Mouse (Mus musculus): ENCODE measurements around the gene Gm4756. TPM values are rescaled to one million over a fixed set of nuclear protein-coding genes. Genes with fewer than 3 reads are reported as not detected.

Gene Gm4756
- polyA plus RNA-seq, 1 experiment: 1.2 TPM

- Histone ChIP-seq H3K4me3 (replicated peaks; ENCODE audit: control insufficient read depth, low read depth, low read length) (no peak overlapping the region), H3K4me1 (ENCODE audit: control insufficient read depth, insufficient read depth, low read length) (no peaks in the 10 kb centered on the region), H3K27ac (ENCODE audit: control insufficient read depth, insufficient read depth, low read depth, low read length, poor library complexity) (no peak overlapping the region)
- WGBS: 76% methylated on average over 3 of the region's 3 CpGs
- TF ChIP-seq POLR2A (IDR thresholded peaks at IDR 0.05; ENCODE audit: borderline replicate concordance, control insufficient read depth, low read depth, low read length) (no peak), CTCF (IDR thresholded peaks at IDR 0.05; ENCODE audit: control insufficient read depth, insufficient read depth, low read length) (no peak)
Measured at GRCm38 (mm10) chr12:72582021-72582420, 67.4 kb downstream of the Gm4756 start.

DNA sequence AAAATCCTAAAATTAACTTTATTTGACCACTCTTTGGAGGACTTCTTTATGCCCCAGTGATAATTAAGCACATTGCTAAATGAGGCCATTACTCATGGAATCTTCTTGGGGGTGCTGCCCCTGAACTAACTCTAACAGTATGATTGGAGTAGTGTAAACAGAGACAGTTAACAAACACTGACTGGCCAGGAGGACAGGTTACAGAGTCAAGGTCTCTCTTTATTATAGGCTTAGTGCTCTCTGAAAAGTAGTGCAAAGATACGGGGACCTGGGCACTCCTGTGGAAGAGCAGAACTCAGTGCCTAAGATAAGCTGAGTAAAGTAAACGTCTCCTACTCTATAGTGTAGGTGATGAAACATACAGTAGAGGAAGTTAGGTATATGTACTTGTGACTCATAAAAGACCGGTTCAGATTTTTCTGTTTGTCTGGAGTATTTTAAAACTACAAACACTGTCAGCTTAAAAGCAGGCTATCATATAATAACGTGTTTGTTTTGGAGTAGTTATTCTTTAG is 85.1 kb downstream of the Gm4756 start:
- TF ChIP-seq POLR2A (IDR thresholded peaks at IDR 0.05; ENCODE audit: borderline replicate concordance, control insufficient read depth, low read depth, low read length): no peak
- no peak for TF ChIP-seq CTCF (IDR thresholded peaks at IDR 0.05; ENCODE audit: control insufficient read depth, insufficient read depth, low read length)
- H3K27ac ChIP-seq (ENCODE audit: control insufficient read depth, insufficient read depth, low read depth, low read length, poor library complexity): no peak overlapping the region
- 83% methylated on average over 4 of the region's 4 CpGs for WGBS
- no peaks in the 10 kb centered on the region; the same call in 1 of the 2 replicates for H3K4me1 ChIP-seq (ENCODE audit: control insufficient read depth, insufficient read depth, low read length)
- H3K4me3 ChIP-seq (replicated peaks; ENCODE audit: control insufficient read depth, low read depth, low read length): no peak overlapping the region

DNA sequence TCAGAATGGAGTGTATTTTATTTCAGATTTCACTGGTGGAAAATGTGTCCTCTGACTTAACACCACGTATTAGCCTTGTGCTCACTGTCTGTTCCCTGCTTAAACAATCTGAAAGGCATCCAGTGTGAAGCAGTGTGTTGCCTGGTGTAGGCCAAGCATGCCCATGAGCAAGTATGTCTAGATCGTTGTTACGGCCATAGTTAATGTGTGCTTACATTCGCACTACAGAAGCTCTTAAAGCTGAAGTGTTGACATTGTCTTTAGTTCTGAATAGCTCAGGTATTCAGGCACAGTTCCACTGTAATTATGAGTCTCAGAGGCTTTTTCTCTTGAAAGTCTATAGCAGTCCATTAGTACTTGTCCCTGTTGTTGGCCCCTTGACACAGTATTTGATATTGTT is 95.1 kb downstream of the Gm4756 start:
- H3K4me3 ChIP-seq (replicated peaks; ENCODE audit: control insufficient read depth, low read depth, low read length): no peak overlapping the region
- no peak overlapping the region for H3K27ac ChIP-seq (ENCODE audit: control insufficient read depth, insufficient read depth, low read depth, low read length, poor library complexity)
- no peaks in the 10 kb centered on the region for H3K4me1 ChIP-seq (ENCODE audit: control insufficient read depth, insufficient read depth, low read length)
- TF ChIP-seq POLR2A (IDR thresholded peaks at IDR 0.05; ENCODE audit: borderline replicate concordance, control insufficient read depth, low read depth, low read length) (no peak), CTCF (IDR thresholded peaks at IDR 0.05; ENCODE audit: control insufficient read depth, insufficient read depth, low read length) (no peak)
- WGBS: 86% methylated on average over 4 of the region's 4 CpGs

DNA sequence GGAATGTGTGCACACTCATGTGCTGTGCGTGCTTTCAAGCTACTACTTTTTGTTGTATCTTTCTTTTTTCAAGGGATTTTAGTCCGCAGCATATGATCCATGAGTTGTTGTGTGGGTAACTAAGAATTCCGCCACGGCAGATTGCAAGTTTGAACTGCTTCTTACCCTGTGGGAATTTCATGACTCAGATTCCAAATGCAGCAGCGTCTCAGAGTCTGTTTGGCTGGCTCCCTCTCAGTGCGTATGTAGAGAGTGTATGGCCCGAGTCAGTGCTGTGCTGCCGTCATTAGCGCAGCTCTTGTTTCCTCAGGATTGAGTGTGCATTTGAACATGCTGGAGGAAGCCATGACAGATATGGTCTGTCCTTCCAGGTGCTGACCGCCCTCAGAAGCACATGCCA is 110.9 kb downstream of the Gm4756 start:
- H3K4me3 ChIP-seq (replicated peaks; ENCODE audit: control insufficient read depth, low read depth, low read length): no peak overlapping the region
- no peaks in the 10 kb centered on the region; the same call in 1 of the 2 replicates for H3K4me1 ChIP-seq (ENCODE audit: control insufficient read depth, insufficient read depth, low read length)
- 86% methylated on average over 10 of the region's 10 CpGs for WGBS
- TF ChIP-seq CTCF (IDR thresholded peaks at IDR 0.05; ENCODE audit: control insufficient read depth, insufficient read depth, low read length) (no peak), POLR2A (IDR thresholded peaks at IDR 0.05; ENCODE audit: borderline replicate concordance, control insufficient read depth, low read depth, low read length) (no peak)
- no peak overlapping the region for H3K27ac ChIP-seq (ENCODE audit: control insufficient read depth, insufficient read depth, low read depth, low read length, poor library complexity)

- Histone ChIP-seq H3K4me3 (replicated peaks; ENCODE audit: control insufficient read depth, low read depth, low read length) (peak within 1 kb of the TSS; percentile 84), H3K4me1 (ENCODE audit: control insufficient read depth, insufficient read depth, low read length) (no peaks in the 10 kb centered on the region; the same call in 1 of the 2 replicates), H3K27ac (ENCODE audit: control insufficient read depth, insufficient read depth, low read depth, low read length, poor library complexity) (no peak within 1 kb of the TSS)
- under 1% methylated on average over 45 of the region's 45 CpGs for WGBS
- peak; percentile 12; the same call in 1 of the 2 replicates for TF ChIP-seq CTCF (IDR thresholded peaks at IDR 0.05; ENCODE audit: control insufficient read depth, insufficient read depth, low read length)
- TF ChIP-seq POLR2A (IDR thresholded peaks at IDR 0.05; ENCODE audit: borderline replicate concordance, control insufficient read depth, low read depth, low read length): peak; percentile 50; the same call in 1 of the 2 replicates
Measured at GRCm38 (mm10) chr12:72536021-72536597, 113.4 kb downstream of the Gm4756 start, which contains the start of gene Pcnx4. Gene Pcnx4, plus strand, starts transcription at chr12:72536383.

GRCm38 (mm10) chr12:72535599-72535998 is 113.9 kb downstream of the Gm4756 start:
- Histone ChIP-seq H3K4me1 (ENCODE audit: control insufficient read depth, insufficient read depth, low read length) (no peaks in the 10 kb centered on the region; the same call in 1 of the 2 replicates), H3K4me3 (replicated peaks; ENCODE audit: control insufficient read depth, low read depth, low read length) (peak overlapping the region; percentile 46), H3K27ac (ENCODE audit: control insufficient read depth, insufficient read depth, low read depth, low read length, poor library complexity) (no peak overlapping the region)
- 71% methylated on average over 3 of the region's 3 CpGs for WGBS
- TF ChIP-seq CTCF (IDR thresholded peaks at IDR 0.05; ENCODE audit: control insufficient read depth, insufficient read depth, low read length) (no peak), POLR2A (IDR thresholded peaks at IDR 0.05; ENCODE audit: borderline replicate concordance, control insufficient read depth, low read depth, low read length) (no peak)

- 47% methylated on average over 6 of the region's 6 CpGs for WGBS
- Histone ChIP-seq H3K4me3 (replicated peaks; ENCODE audit: control insufficient read depth, low read depth, low read length) (no peak overlapping the region), H3K4me1 (ENCODE audit: control insufficient read depth, insufficient read depth, low read length) (no peaks in the 10 kb centered on the region; the same call in 1 of the 2 replicates), H3K27ac (ENCODE audit: control insufficient read depth, insufficient read depth, low read depth, low read length, poor library complexity) (no peak overlapping the region)
- TF ChIP-seq POLR2A (IDR thresholded peaks at IDR 0.05; ENCODE audit: borderline replicate concordance, control insufficient read depth, low read depth, low read length): no peak
- no peak for TF ChIP-seq CTCF (IDR thresholded peaks at IDR 0.05; ENCODE audit: control insufficient read depth, insufficient read depth, low read length)
Measured at GRCm38 (mm10) chr12:72533986-72534385, 115.5 kb downstream of the Gm4756 start.

DNA sequence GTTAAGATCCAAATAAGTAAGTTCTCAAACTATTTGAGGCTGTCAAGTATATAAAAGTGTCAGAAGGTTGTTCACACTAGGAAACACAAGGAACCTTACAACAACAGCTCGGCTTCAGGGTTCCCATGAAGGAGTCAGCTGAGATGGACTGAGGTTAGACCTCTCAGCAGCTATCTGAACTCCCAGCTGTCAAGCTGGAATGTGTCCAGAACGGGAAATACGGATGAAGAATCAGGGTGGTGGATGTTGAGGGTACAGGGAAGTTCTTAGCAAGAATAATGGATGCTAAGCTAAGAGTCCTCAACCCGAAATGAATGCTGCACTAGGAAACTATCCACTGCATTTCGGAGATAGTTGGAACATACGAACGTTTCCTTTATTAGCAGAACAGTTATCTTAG is 117.2 kb downstream of the Gm4756 start:
- WGBS: 83% methylated on average over 7 of the region's 7 CpGs
- no peak overlapping the region for H3K4me3 ChIP-seq (replicated peaks; ENCODE audit: control insufficient read depth, low read depth, low read length)
- H3K27ac ChIP-seq (ENCODE audit: control insufficient read depth, insufficient read depth, low read depth, low read length, poor library complexity): no peak overlapping the region
- TF ChIP-seq CTCF (IDR thresholded peaks at IDR 0.05; ENCODE audit: control insufficient read depth, insufficient read depth, low read length) (no peak), POLR2A (IDR thresholded peaks at IDR 0.05; ENCODE audit: borderline replicate concordance, control insufficient read depth, low read depth, low read length) (no peak)
- no peaks in the 10 kb centered on the region; the same call in 1 of the 2 replicates for H3K4me1 ChIP-seq (ENCODE audit: control insufficient read depth, insufficient read depth, low read length)

Other genes with a start within 250 kb of the Gm4756 start
- not detected in 2 replicates for gene Rtn1, start 240.6 kb downstream of the Gm4756 start, polyA plus RNA-seq (2011; ENCODE audit: insufficient read depth, insufficient read length, low replicate concordance, missing spikeins)
- not detected in 2 replicates for gene Lrrc9, start 207.8 kb downstream of the Gm4756 start, polyA plus RNA-seq (2011; ENCODE audit: insufficient read depth, insufficient read length, low replicate concordance, missing spikeins)
- gene Pcnx4, start 113.3 kb downstream of the Gm4756 start, polyA plus RNA-seq (2011; ENCODE audit: insufficient read depth, insufficient read length, low replicate concordance, missing spikeins): 1.0 and 1.4 TPM in 2 replicates
- 19.2 and 49.6 TPM in 2 replicates for gene Dhrs7, start 15.2 kb upstream of the Gm4756 start, polyA plus RNA-seq (2011; ENCODE audit: insufficient read depth, insufficient read length, low replicate concordance, missing spikeins)
- 41.7 and 42.4 TPM in 2 replicates for gene Ppm1a, start 107.8 kb upstream of the Gm4756 start, polyA plus RNA-seq (2011; ENCODE audit: insufficient read depth, insufficient read length, low replicate concordance, missing spikeins)

Data from bone marrow, adult 2 months (tissue).